Mouse (Mus musculus) intestine, embryonic 15.5 days (tissue): ENCODE data around the gene Klhdc8b. TPM values are rescaled to one million over a fixed set of nuclear protein-coding genes. Genes with fewer than 3 reads are reported as not detected.

Experiments
- ATAC-seq: fragments of 200-750 bp; cut with Nextera tagmentation; 2 replicates; pipeline ENCODE4 v1.8.0; 2017; ENCODE audit warnings: moderate TSS enrichment, moderate library complexity
- H3K27ac ChIP-seq: fragments of 300-500 bp; sonication (generic); 2 replicates; pipeline ENCODE4 v1.5.1; 2015; ENCODE audit warnings: mild to moderate bottlenecking, inconsistent platforms
- H3K27me3 ChIP-seq: fragments of 300-500 bp; sonication (generic); replicated peaks from 2 replicates; pipeline ENCODE4 v1.6.1; 2015; ENCODE audit warnings: inconsistent platforms
- H3K36me3 ChIP-seq: fragments of 300-500 bp; sonication (generic); 2 replicates; pipeline ENCODE4 v1.6.1; 2015; ENCODE audit warnings: inconsistent platforms
- H3K4me1 ChIP-seq: fragments of 300-500 bp; sonication (generic); replicated peaks from 2 replicates; pipeline ENCODE4 v1.6.1; 2015; ENCODE audit warnings: inconsistent platforms
- H3K4me2 ChIP-seq: fragments of 300-500 bp; sonication (generic); replicated peaks from 2 replicates; pipeline ENCODE4 v1.6.1; 2015; ENCODE audit warnings: mild to moderate bottlenecking, inconsistent platforms
- H3K4me3 ChIP-seq: fragments of 300-500 bp; sonication (generic); replicated peaks from 2 replicates; pipeline ENCODE4 v1.5.1; 2015; ENCODE audit warnings: inconsistent platforms
- H3K9ac ChIP-seq: fragments of 300-500 bp; sonication (generic); 2 replicates; pipeline ENCODE4 v1.6.1; 2015; ENCODE audit warnings: inconsistent platforms
- H3K9me3 ChIP-seq: fragments of 300-500 bp; sonication (generic); 2 replicates; pipeline ENCODE4 v1.6.1; 2016; ENCODE audit warnings: inconsistent platforms
- WGBS: fragments of 180-500 bp; shearing (Covaris S2); methylation state at CpG from one replicate; pipeline ENCODE4 v1.1.7; 2015; 5-methylcytosine and 5-hydroxymethylcytosine counted together
- polyA plus RNA-seq: library from polyadenylated mRNA; unstranded; fragments of >200 nt; fragmentation: Nextera tagmentation; extraction: Ambion mirVana; gene quantifications from 2 replicates; pipeline ENCODE4 v1.2.1, GENCODE M21; 2015

Gene Klhdc8b
- polyA plus RNA-seq, 1 experiment from 2014 or later = 48.7 TPM

DNA sequence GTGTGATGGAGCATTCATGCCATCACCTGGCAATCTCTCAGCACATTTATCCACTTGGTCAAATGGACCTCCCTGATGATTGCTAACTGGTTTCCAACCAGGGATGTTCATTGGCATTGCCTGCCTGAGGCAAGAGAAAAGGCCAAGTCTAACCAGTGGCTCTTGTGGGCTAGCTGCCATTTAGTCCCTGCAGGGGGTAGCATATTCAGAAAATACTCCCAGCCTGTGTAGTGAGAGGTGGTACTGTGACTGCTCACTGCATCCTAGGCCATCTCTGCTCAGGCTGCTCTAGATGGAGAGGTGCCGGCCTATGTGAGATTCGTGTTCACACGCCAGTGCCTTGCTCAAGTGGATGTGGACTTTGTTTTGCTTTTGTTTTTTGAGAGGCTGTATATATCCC is 63.1 kb downstream of the Klhdc8b start:
- no peaks in the 10 kb centered on the region for H3K4me1 ChIP-seq
- H3K27ac ChIP-seq = no peak overlapping the region
- no peak overlapping the region for H3K4me2 ChIP-seq
- peaks cover 1% of the 10 kb centered on the region; the same call in 1 of the 2 replicates for H3K36me3 ChIP-seq
- H3K4me3 ChIP-seq = no peak overlapping the region
- no peak for ATAC-seq
- no peaks in the 10 kb centered on the region for H3K9me3 ChIP-seq
- WGBS = 86% methylated on average over 3 of the region's 3 CpGs
- H3K27me3 ChIP-seq = no peaks in the 10 kb centered on the region
- no peak overlapping the region for H3K9ac ChIP-seq

Other genes starting within 250 kb of the Klhdc8b start
- 72.9 and 75.1 TPM in 2 replicates for gene Dag1, start 197.6 kb downstream of the Klhdc8b start, polyA plus RNA-seq
- 28.9 and 29.5 TPM in 2 replicates for gene Nicn1, start 171.2 kb downstream of the Klhdc8b start, polyA plus RNA-seq
- gene Amt, start 164.7 kb downstream of the Klhdc8b start, polyA plus RNA-seq = 20.9 and 23.2 TPM in 2 replicates
- gene Rhoa, start 155.5 kb downstream of the Klhdc8b start, polyA plus RNA-seq = 422 and 453 TPM in 2 replicates
- 34.1 and 37.1 TPM in 2 replicates for gene Tcta, start 155.4 kb downstream of the Klhdc8b start, polyA plus RNA-seq
- gene Gpx1, start 122.7 kb downstream of the Klhdc8b start, polyA plus RNA-seq = 1,041 and 1,081 TPM in 2 replicates
- gene Usp4, start 113.7 kb downstream of the Klhdc8b start, polyA plus RNA-seq = 82.5 and 89.1 TPM in 2 replicates
- gene 1700102P08Rik, start 68.8 kb downstream of the Klhdc8b start, polyA plus RNA-seq = 0.30 and 0.88 TPM in 2 replicates
- 1.5 and 1.6 TPM in 2 replicates for gene Ccdc36, start 33.1 kb downstream of the Klhdc8b start, polyA plus RNA-seq
- not detected in 2 replicates for gene BC048562, start 25.1 kb downstream of the Klhdc8b start, polyA plus RNA-seq
- 51.2 and 53.9 TPM in 2 replicates for gene Ccdc71, start 1.1 kb downstream of the Klhdc8b start, polyA plus RNA-seq
- 29.5 and 35.0 TPM in 2 replicates for gene Lamb2, start 18.2 kb upstream of the Klhdc8b start, polyA plus RNA-seq
- gene Usp19, start 29.0 kb upstream of the Klhdc8b start, polyA plus RNA-seq = 49.5 and 52.4 TPM in 2 replicates
- 105 and 106 TPM in 2 replicates for gene Qars, start 46.1 kb upstream of the Klhdc8b start, polyA plus RNA-seq
- 93.1 and 102 TPM in 2 replicates for gene Qrich1, start 55.2 kb upstream of the Klhdc8b start, polyA plus RNA-seq
- 173 and 179 TPM in 2 replicates for gene Impdh2, start 98.7 kb upstream of the Klhdc8b start, polyA plus RNA-seq
- 37.7 and 42.4 TPM in 2 replicates for gene Ndufaf3, start 105.9 kb upstream of the Klhdc8b start, polyA plus RNA-seq
- gene Dalrd3, start 108.3 kb upstream of the Klhdc8b start, polyA plus RNA-seq = 112 and 118 TPM in 2 replicates
- 71.4 and 72.7 TPM in 2 replicates for gene Wdr6, start 117.2 kb upstream of the Klhdc8b start, polyA plus RNA-seq
- gene P4htm, start 136.1 kb upstream of the Klhdc8b start, polyA plus RNA-seq = 5.8 and 6.4 TPM in 2 replicates
- gene Arih2, start 187.8 kb upstream of the Klhdc8b start, polyA plus RNA-seq = 41.0 and 46.4 TPM in 2 replicates
- gene Slc25a20, start 200.5 kb upstream of the Klhdc8b start, polyA plus RNA-seq = 77.1 and 83.3 TPM in 2 replicates
- gene Prkar2a, start 227.7 kb upstream of the Klhdc8b start, polyA plus RNA-seq = 51.9 and 55.0 TPM in 2 replicates